Mouse (Mus musculus) CH12.LX (cell line): ENCODE data around the gene Rhot1. TPM values are rescaled to one million over a fixed set of nuclear protein-coding genes. Genes with fewer than 3 reads are reported as not detected.

Source experiments
- DNase-seq: peaks from one replicate; pipeline ENCODE4 v3.0.0-alpha.2; 2013; ENCODE audit errors: extremely low read depth
- H3K27ac ChIP-seq: 2 replicates; pipeline ENCODE4 v1.5.1; 2012; ENCODE audit warnings: low read depth, mild to moderate bottlenecking, control low read depth, moderate library complexity; ENCODE audit not compliant: insufficient read depth
- H3K27me3 ChIP-seq: replicated peaks from 2 replicates; pipeline ENCODE3; 2012; ENCODE audit warnings: inconsistent platforms
- H3K36me3 ChIP-seq, 2 experiments: replicated peaks in 1 of 2; 2 replicates each; pipeline versions ENCODE3 to v1.6.1; 2012; ENCODE audit warnings: inconsistent platforms in 1 of 2, low read length in 1 of 2, mild to moderate bottlenecking in 1 of 2, mixed read lengths in 1 of 2, moderate library complexity in 1 of 2; ENCODE audit not compliant: control insufficient read depth in 1 of 2, insufficient read depth in 1 of 2
- H3K4me1 ChIP-seq, 2 experiments: 2 replicates each; pipeline ENCODE4 v1.6.1; 2012; ENCODE audit warnings: inconsistent platforms in 1 of 2, moderate library complexity in 1 of 2; ENCODE audit not compliant: insufficient read depth in 2 of 2, control insufficient read depth in 1 of 2
- H3K4me2 ChIP-seq: 2 replicates; pipeline ENCODE4 v1.6.1; 2012; ENCODE audit warnings: low read depth, mild to moderate bottlenecking, control low read depth; ENCODE audit not compliant: poor library complexity, insufficient read depth, severe bottlenecking
- H3K4me3 ChIP-seq, 3 experiments: fragments of 150-350 bp in 1 of 3; sonication (generic) in 1 of 3; replicated peaks in 1 of 3; 2 replicates each; pipeline versions ENCODE3 to v1.5.1; 2011 to 2012; ENCODE audit warnings: low read depth in 2 of 3, low read length in 2 of 3, mild to moderate bottlenecking in 2 of 3, moderate library complexity in 2 of 3, control low read depth in 1 of 3, improper control_type of control experiment in 1 of 3, inconsistent platforms in 1 of 3, mixed read lengths in 1 of 3; ENCODE audit not compliant: poor library complexity in 1 of 3
- H3K79me2 ChIP-seq: replicated peaks from 2 replicates; pipeline ENCODE4 v1.6.1; 2012; ENCODE audit warnings: mild to moderate bottlenecking, moderate library complexity; ENCODE audit not compliant: control insufficient read depth, poor library complexity, insufficient read depth, severe bottlenecking; ENCODE audit errors: extremely low read depth
- H3K9ac ChIP-seq: 2 replicates; pipeline ENCODE4 v1.6.1; 2012; ENCODE audit warnings: low read depth, mild to moderate bottlenecking, control low read depth, moderate library complexity; ENCODE audit not compliant: insufficient read depth
- H3K9me3 ChIP-seq: replicated peaks from 2 replicates; pipeline ENCODE3; 2012; ENCODE audit warnings: low read length, inconsistent platforms, mixed read lengths
- BHLHE40 ChIP-seq: IDR thresholded peaks from 2 replicates; pipeline ENCODE4 v1.6.1; 2011; ENCODE audit warnings: mild to moderate bottlenecking, low read depth, low read length, improper control_type of control experiment
- CHD1 ChIP-seq: IDR thresholded peaks from 2 replicates; pipeline ENCODE4 v1.6.1; 2012; ENCODE audit warnings: low read depth, low read length, improper control_type of control experiment, inconsistent platforms
- CHD2 ChIP-seq: IDR thresholded peaks from 2 replicates; pipeline ENCODE4 v1.6.1; 2011; ENCODE audit warnings: low read length, improper control_type of control experiment
- E2F4 ChIP-seq: IDR thresholded peaks from 2 replicates; pipeline ENCODE4 v1.6.1; 2011; ENCODE audit warnings: low read depth, low read length, improper control_type of control experiment; ENCODE audit not compliant: insufficient replicate concordance
- ELF1 ChIP-seq: IDR thresholded peaks from 2 replicates; pipeline ENCODE4 v1.6.1; 2014; ENCODE audit warnings: low read depth, mild to moderate bottlenecking, inconsistent platforms, low read length, improper control_type of control experiment
- EP300 ChIP-seq: IDR thresholded peaks from 2 replicates; pipeline ENCODE4 v1.6.1; 2011; ENCODE audit warnings: low read length, improper control_type of control experiment
- ETS1 ChIP-seq: conservative IDR thresholded peaks from 2 replicates; pipeline ENCODE4 v1.6.1; 2012; ENCODE audit warnings: low read depth, mild to moderate bottlenecking, inconsistent platforms, low read length, improper control_type of control experiment, moderate library complexity
- GABPA ChIP-seq: IDR thresholded peaks from 2 replicates; pipeline ENCODE4 v1.6.1; 2012; ENCODE audit warnings: low read depth, low read length, improper control_type of control experiment, inconsistent platforms; ENCODE audit not compliant: insufficient replicate concordance
- HCFC1 ChIP-seq: IDR thresholded peaks from 2 replicates; pipeline ENCODE4 v1.6.1; 2012; ENCODE audit warnings: low read depth, mild to moderate bottlenecking, inconsistent platforms, low read length, improper control_type of control experiment
- IRF4 ChIP-seq: IDR thresholded peaks from 2 replicates; pipeline ENCODE4 v1.6.1; 2014; ENCODE audit warnings: low read depth, mild to moderate bottlenecking, inconsistent platforms, low read length, improper control_type of control experiment
- KAT2A ChIP-seq: IDR thresholded peaks from 2 replicates; pipeline ENCODE4 v1.6.1; 2012; ENCODE audit warnings: low read length, improper control_type of control experiment, inconsistent platforms; ENCODE audit not compliant: insufficient replicate concordance
- MAFK ChIP-seq: IDR thresholded peaks from 2 replicates; pipeline ENCODE4 v1.6.1; 2011; ENCODE audit warnings: low read length, improper control_type of control experiment; ENCODE audit not compliant: insufficient replicate concordance
- MAX ChIP-seq: IDR thresholded peaks from 2 replicates; pipeline ENCODE4 v1.6.1; 2011; ENCODE audit warnings: low read length, improper control_type of control experiment
- MAZ ChIP-seq: IDR thresholded peaks from 2 replicates; pipeline ENCODE4 v1.6.1; 2012; ENCODE audit warnings: low read depth, mild to moderate bottlenecking, inconsistent platforms, low read length, improper control_type of control experiment, moderate library complexity
- MXI1 ChIP-seq: IDR thresholded peaks from 2 replicates; pipeline ENCODE4 v1.6.1; 2011; ENCODE audit warnings: mild to moderate bottlenecking, low read depth, low read length, improper control_type of control experiment
- NELFE ChIP-seq: IDR thresholded peaks from 2 replicates; pipeline ENCODE4 v1.6.1; 2011; ENCODE audit warnings: low read depth, low read length, improper control_type of control experiment
- NRF1 ChIP-seq: IDR thresholded peaks from 2 replicates; pipeline ENCODE4 v1.6.1; 2014; ENCODE audit warnings: low read depth, mild to moderate bottlenecking, inconsistent platforms, low read length, improper control_type of control experiment, moderate library complexity
- POLR2A ChIP-seq: IDR thresholded peaks from 2 replicates; pipeline ENCODE4 v1.6.1; 2011; ENCODE audit warnings: low read depth, mild to moderate bottlenecking, improper control_type of control experiment, low read length
- POLR2AphosphoS2 ChIP-seq: IDR thresholded peaks from 2 replicates; pipeline ENCODE4 v1.6.1; 2011; ENCODE audit warnings: low read depth, low read length, improper control_type of control experiment
- RAD21 ChIP-seq: IDR thresholded peaks from 2 replicates; pipeline ENCODE4 v1.6.1; 2011; ENCODE audit warnings: low read depth, mild to moderate bottlenecking, low read length, improper control_type of control experiment, moderate library complexity
- RCOR1 ChIP-seq: conservative IDR thresholded peaks from 2 replicates; pipeline ENCODE4 v1.6.1; 2012; ENCODE audit warnings: low read depth, mild to moderate bottlenecking, inconsistent platforms, low read length, improper control_type of control experiment
- SIN3A ChIP-seq: IDR thresholded peaks from 2 replicates; pipeline ENCODE4 v1.6.1; 2012; ENCODE audit warnings: low read length, improper control_type of control experiment, inconsistent platforms
- SMC3 ChIP-seq: IDR thresholded peaks from 2 replicates; pipeline ENCODE4 v1.6.1; 2011; ENCODE audit warnings: low read depth, low read length, improper control_type of control experiment
- TBP ChIP-seq: conservative IDR thresholded peaks from 2 replicates; pipeline ENCODE4 v1.6.1; 2011; ENCODE audit warnings: low read depth, low read length, improper control_type of control experiment
- TCF12 ChIP-seq: IDR thresholded peaks from 2 replicates; pipeline ENCODE4 v1.6.1; 2014; ENCODE audit warnings: low read depth, mild to moderate bottlenecking, inconsistent platforms, low read length, improper control_type of control experiment
- USF1 ChIP-seq: IDR thresholded peaks from 2 replicates; pipeline ENCODE4 v1.6.1; 2014; ENCODE audit warnings: low read depth, mild to moderate bottlenecking, inconsistent platforms, low read length, improper control_type of control experiment
- ZC3H11A ChIP-seq: IDR thresholded peaks from 2 replicates; pipeline ENCODE4 v1.6.1; 2012; ENCODE audit warnings: low read depth, mild to moderate bottlenecking, inconsistent platforms, low read length, improper control_type of control experiment
- ZKSCAN1 ChIP-seq: IDR thresholded peaks from 2 replicates; pipeline ENCODE4 v1.6.1; 2012; ENCODE audit warnings: low read depth, inconsistent platforms, low read length, improper control_type of control experiment, borderline replicate concordance
- ZMIZ1 ChIP-seq: IDR thresholded peaks from 2 replicates; pipeline ENCODE4 v1.6.1; 2012; ENCODE audit warnings: low read depth, mild to moderate bottlenecking, inconsistent platforms, low read length, improper control_type of control experiment
- ZNF384 ChIP-seq: IDR thresholded peaks from 2 replicates; pipeline ENCODE4 v1.6.1; 2012; ENCODE audit warnings: low read depth, low read length, improper control_type of control experiment, inconsistent platforms
- dilution Hi-C: fragments of 300-500 bp; cut with MboI; formaldehyde crosslinking; loops from 2 replicates; pipeline ENCODE4 v1.14.3; 2020; ENCODE audit warnings: low sequenced_read_pairs; ENCODE audit not compliant: extremely low pct_unique_long_range_greater_than_20kb, extremely low pct_ligation_motif_present
- in situ Hi-C: fragments of 300-500 bp; cut with MboI; formaldehyde crosslinking; loops from 3 replicates; pipeline ENCODE4 v1.14.3; 2019; ENCODE audit warnings: low sequenced_read_pairs, low pct_ligation_motif_present, low pct_unique_long_range_greater_than_20kb, mixed read lengths
- polyA plus RNA-seq: library from polyadenylated mRNA; unstranded; fragments of >175 nt; gene quantifications from 2 replicates; pipeline ENCODE4 v1.2.1, GENCODE M21; 2012; ENCODE audit warnings: low read depth; ENCODE audit not compliant: insufficient read length
- total RNA-seq, 2 experiments: library from RNA; depleted of rRNA; stranded (reverse); fragments of 300-350 nt in 1 of 2; fragments of >200 nt in 1 of 2; gene quantifications; 2 replicates each; pipeline ENCODE4 v1.2.3; 2012 to 2014

Gene Rhot1
- total and polyA plus RNA-seq, 3 experiments, result 33.1 to 73.3 (median 61.0) TPM

DNA sequence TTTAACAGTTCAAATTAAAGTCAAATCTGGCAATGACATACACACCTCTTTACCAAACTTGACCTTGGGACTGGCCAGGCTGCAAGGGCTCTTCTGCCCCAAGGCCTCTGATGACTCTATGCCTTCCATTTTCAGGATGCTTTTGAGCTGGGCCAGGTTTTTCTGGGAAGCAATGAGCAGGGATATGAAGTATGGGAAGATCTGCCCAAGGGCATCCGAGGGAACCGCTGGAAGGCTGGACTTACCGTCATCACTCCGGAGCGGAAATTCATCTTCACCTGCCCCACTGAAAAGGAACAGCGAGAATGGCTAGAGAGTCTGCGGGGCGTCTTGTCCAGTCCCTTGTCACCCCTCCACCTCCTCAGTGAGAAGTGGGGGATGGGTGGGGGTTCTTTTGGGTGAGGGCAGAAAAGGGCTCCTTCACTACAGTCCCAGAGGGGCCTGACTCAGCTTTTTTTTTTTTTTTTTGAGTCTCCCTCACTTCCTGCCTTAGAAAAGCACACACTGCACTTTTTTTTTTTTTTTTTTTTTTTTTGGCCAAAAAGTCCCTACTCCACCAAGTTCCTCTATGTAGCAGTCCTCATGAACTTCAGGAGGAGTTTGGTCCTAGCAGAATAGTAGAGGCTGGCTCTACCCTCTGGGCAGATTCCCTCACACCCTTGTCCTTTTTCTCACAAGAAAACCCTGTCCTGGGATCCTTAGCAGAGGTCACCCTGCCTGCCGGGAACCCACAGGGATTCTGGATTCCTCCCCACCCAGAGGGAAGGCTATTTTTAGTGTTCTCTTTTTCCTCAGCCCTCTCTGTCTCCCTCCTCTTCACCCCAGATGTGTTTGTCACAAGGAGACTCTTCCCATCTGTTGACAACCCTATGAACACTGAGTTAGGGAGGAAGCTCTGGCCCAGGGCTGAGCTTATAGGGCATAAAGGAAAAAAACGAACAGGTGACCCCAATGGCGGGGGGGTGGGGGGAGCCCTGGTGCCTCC lies 31.6 kb upstream of the Rhot1 start:
- H3K4me2 ChIP-seq, result no peak overlapping the region
- no peak for TF ChIP-seq RAD21
- no peak for TF ChIP-seq ZKSCAN1
- peak; percentile 60 for TF ChIP-seq ETS1
- no peak for TF ChIP-seq GABPA
- TF ChIP-seq ZC3H11A, result no peak
- TF ChIP-seq TCF12, result no peak
- peak; percentile 97 for TF ChIP-seq MAFK
- TF ChIP-seq MAZ, result no peak
- TF ChIP-seq MXI1, result no peak
- no peak; the same call in 1 of the 2 replicates for TF ChIP-seq HCFC1
- no peak for TF ChIP-seq KAT2A
- peak; percentile 42; the same call in 1 of the 2 replicates for TF ChIP-seq ELF1
- TF ChIP-seq RCOR1, result no peak
- no peak for TF ChIP-seq POLR2AphosphoS2
- 0 out of 2 replicates have a peak, but pooled peaks have one; percentile 32 for TF ChIP-seq TBP
- TF ChIP-seq ZNF384, result peak; percentile 99
- TF ChIP-seq MAX, result no peak
- no peak for TF ChIP-seq SIN3A
- TF ChIP-seq USF1, result no peak
- TF ChIP-seq ZMIZ1, result no peak
- no peak for TF ChIP-seq BHLHE40
- TF ChIP-seq CHD2, result no peak
- no peak for TF ChIP-seq POLR2A
- TF ChIP-seq NRF1, result no peak
- TF ChIP-seq SMC3, result no peak
- no peak for TF ChIP-seq CHD1
- TF ChIP-seq EP300, result peak; percentile 53
- no peak for TF ChIP-seq IRF4
- TF ChIP-seq E2F4, result no peak
- TF ChIP-seq NELFE, result no peak
- peaks cover 16 to 67% of the 10 kb centered on the region in 2 experiments for H3K4me1 ChIP-seq
- no peaks in the 10 kb centered on the region for H3K9me3 ChIP-seq
- in situ Hi-C loops (no loop called here), dilution Hi-C loops (no loop called here)
- H3K36me3 ChIP-seq, result peaks cover 0 to 1% of the 10 kb centered on the region in 2 experiments
- peak; percentile 62 for DNase-seq
- H3K79me2 ChIP-seq, result no peaks in the 10 kb centered on the region
- H3K9ac ChIP-seq, result peak overlapping the region; percentile 8; the same call in 1 of the 2 replicates
- H3K4me3 ChIP-seq, result peak overlapping the region in 1 of 3 experiments; percentile 45
- H3K27ac ChIP-seq, result peak overlapping the region; percentile 7; the same call in 1 of the 2 replicates
- no peaks in the 10 kb centered on the region for H3K27me3 ChIP-seq
